Mouse (Mus musculus) heart, adult 2 months (tissue): Measurements from ENCODE around the gene Eras. TPM values are rescaled to one million over a fixed set of nuclear protein-coding genes. Genes with fewer than 3 reads are reported as not detected.
A peak's percentile ranks its signal among the peaks of the same experiment; 100 is the strongest.

ENCODE experiments used
- DNase-seq, 2 experiments: peaks; one replicate each; pipeline ENCODE4 v3.0.0; 2021
- H3K27ac ChIP-seq: fragments of 200-600 bp; 2 replicates; pipeline ENCODE4 v1.8.1; 2022
- H3K27me3 ChIP-seq: fragments of 200-500 bp; 2 replicates; pipeline ENCODE4 v1.6.1; 2012; ENCODE audit warnings: mild to moderate bottlenecking, low read length, inconsistent platforms, mixed read lengths; ENCODE audit not compliant: control insufficient read depth, insufficient read depth
- H3K36me3 ChIP-seq: fragments of 200-500 bp; 2 replicates; pipeline ENCODE4 v1.6.1; 2012; ENCODE audit warnings: low read length, inconsistent platforms; ENCODE audit not compliant: control insufficient read depth, insufficient read depth
- H3K4me1 ChIP-seq: fragments of 200-500 bp; 2 replicates; pipeline ENCODE4 v1.6.1; 2011; ENCODE audit warnings: low read length; ENCODE audit not compliant: control insufficient read depth, insufficient read depth
- H3K4me3 ChIP-seq: fragments of 200-600 bp; 2 replicates; pipeline ENCODE4 v1.8.1; 2022
- H3K79me2 ChIP-seq: fragments of 200-500 bp; replicated peaks from 2 replicates; pipeline ENCODE4 v1.6.1; 2012; ENCODE audit warnings: mild to moderate bottlenecking, inconsistent platforms, low read length, moderate library complexity, mixed read lengths; ENCODE audit not compliant: control insufficient read depth, insufficient read depth
- H3K9ac ChIP-seq: fragments of 200-500 bp; 2 replicates; pipeline ENCODE4 v1.6.1; 2012; ENCODE audit warnings: low read depth, mild to moderate bottlenecking, control low read depth, inconsistent platforms, low read length, mixed read lengths
- CTCF ChIP-seq: fragments of 200-600 bp; IDR thresholded peaks from 2 replicates; pipeline ENCODE4 v1.8.1; 2022; ENCODE audit warnings: antibody characterized with exemption, mild to moderate bottlenecking, moderate library complexity
- EP300 ChIP-seq: fragments of 200-500 bp; IDR thresholded peaks from 2 replicates; pipeline ENCODE4 v1.6.1; 2011; ENCODE audit warnings: low read depth, low read length, control low read depth; ENCODE audit not compliant: insufficient read depth
- POLR2A ChIP-seq: fragments of 200-500 bp; IDR thresholded peaks from 2 replicates; pipeline ENCODE4 v1.6.1; 2011; ENCODE audit warnings: mild to moderate bottlenecking, low read depth, low read length, control low read depth; ENCODE audit not compliant: insufficient read depth
- WGBS: fragments of 180-500 bp; shearing (Covaris S2); methylation state at CpG from one replicate; pipeline ENCODE4 v1.1.7; 2018; 5-methylcytosine and 5-hydroxymethylcytosine counted together
- intact Hi-C: fragments of 180-260 bp; cut with DNase I; formaldehyde crosslinking; loops from one replicate; pipeline ENCODE4 v1.15.1; 2025
- polyA plus RNA-seq: library from polyadenylated mRNA; depleted of rRNA; stranded (reverse); fragments of >200 nt; gene quantifications from 2 replicates; pipeline ENCODE4 v1.2.3, GENCODE M21; 2012; rRNA removed
- total RNA-seq, 2 experiments: library from RNA; stranded (reverse); gene quantifications; 2 replicates each; pipeline ENCODE4 v1.2.3; 2021

Gene Eras
- total and polyA plus RNA-seq, 3 experiments: not detected

DNA sequence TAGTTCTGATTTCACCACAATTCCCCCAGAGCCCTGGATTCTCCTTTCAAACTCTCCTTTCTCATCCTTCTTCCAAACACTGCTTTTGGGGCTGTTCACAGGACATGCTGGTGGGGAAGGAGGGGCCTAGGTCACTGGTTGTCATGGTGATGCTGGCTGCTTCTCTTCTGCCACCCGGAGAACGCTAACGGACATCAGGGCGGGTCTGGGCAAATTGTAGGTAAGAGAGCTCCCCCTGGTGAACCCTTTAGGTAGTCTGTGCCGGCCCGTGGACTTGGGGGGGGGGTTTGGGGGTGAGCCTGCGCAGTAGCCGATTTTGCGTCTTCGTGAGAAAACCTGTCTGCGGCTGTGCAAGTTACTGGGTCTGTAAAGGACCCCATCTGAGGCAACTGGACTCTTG lies 48.6 kb downstream of the Eras start:
- no peak overlapping the region for H3K9ac ChIP-seq
- peak; percentile 55 to 58 for DNase-seq
- H3K27me3 ChIP-seq: no peaks in the 10 kb centered on the region
- H3K4me1 ChIP-seq: no peaks in the 10 kb centered on the region
- H3K27ac ChIP-seq: no peak overlapping the region
- H3K36me3 ChIP-seq: no peaks in the 10 kb centered on the region
- intact Hi-C loops: loop anchor here (5.0 kb wide), 1 partner anchor 33 kb away; no protein-coding TSS in a partner anchor
- H3K79me2 ChIP-seq: no peaks in the 10 kb centered on the region
- WGBS: 12% methylated on average over 11 of the region's 11 CpGs
- no peak overlapping the region for H3K4me3 ChIP-seq
- peak; percentile 63 for TF ChIP-seq CTCF
- TF ChIP-seq POLR2A: no peak

DNA sequence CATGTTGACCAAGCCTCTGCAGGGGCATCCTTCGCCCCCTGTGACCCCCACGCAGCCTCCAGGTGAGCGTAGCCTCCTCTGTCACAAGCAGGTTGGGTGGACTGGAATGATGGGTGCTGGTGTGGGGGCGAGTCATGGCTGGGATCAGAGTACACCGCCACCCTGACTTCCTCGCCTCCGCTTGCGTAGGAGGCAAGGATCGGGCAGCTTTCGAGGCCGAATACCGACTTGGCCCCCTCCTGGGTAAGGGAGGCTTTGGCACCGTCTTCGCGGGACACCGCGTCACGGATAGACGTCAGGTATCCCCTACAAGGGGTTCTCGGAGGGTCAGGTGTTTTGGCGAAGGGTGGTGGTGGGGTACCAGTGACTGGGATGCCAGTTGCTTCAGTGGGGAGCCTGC lies 49.9 kb downstream of the Eras start:
- peak overlapping the region; percentile 5; the same call in 1 of the 2 replicates for H3K27ac ChIP-seq
- no peaks in the 10 kb centered on the region for H3K36me3 ChIP-seq
- 18% methylated on average over 21 of the region's 21 CpGs for WGBS
- no peaks in the 10 kb centered on the region for H3K79me2 ChIP-seq
- peak in 1 of 2 experiments; percentile 37 for DNase-seq
- H3K27me3 ChIP-seq: no peaks in the 10 kb centered on the region
- peak overlapping the region; percentile 57 for H3K9ac ChIP-seq
- no peaks in the 10 kb centered on the region for H3K4me1 ChIP-seq
- peak overlapping the region; percentile 54 for H3K4me3 ChIP-seq
- no peak for TF ChIP-seq CTCF
- TF ChIP-seq EP300: no peak
- no peak for TF ChIP-seq POLR2A
- intact Hi-C loops: no loop called here

DNA sequence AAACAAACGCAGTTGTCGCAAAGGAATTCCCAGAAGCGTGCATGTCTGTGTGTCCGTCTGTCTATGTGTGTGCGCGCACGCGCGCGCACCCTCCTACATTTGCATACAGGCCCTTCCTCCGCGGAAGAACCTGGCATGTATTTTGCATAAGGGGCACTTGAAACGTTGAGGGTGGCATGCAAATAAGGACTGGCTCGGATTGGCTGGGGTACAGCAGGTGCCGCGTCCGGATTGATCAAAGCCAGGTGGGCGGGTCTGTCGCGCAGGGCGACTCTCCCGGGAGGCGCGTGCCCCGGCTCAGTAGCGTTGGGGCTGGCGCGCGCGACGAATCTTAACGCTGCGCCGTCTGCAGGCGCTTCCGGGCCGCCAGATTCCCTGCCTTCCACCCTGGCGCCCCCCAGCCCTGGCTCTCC lies 50.4 kb downstream of the Eras start, which contains the start of gene Pim2:
Pim2 (plus strand) TSS at position 256 of the 413 bp plus-strand sequence.
- TF ChIP-seq EP300 (0 out of 2 replicates have a peak, but pooled peaks have one; percentile 19), POLR2A (no peak), CTCF (0 out of 2 replicates have a peak, but pooled peaks have one; percentile 3)
- WGBS: 12% methylated on average over 35 of the region's 38 CpGs
- Histone ChIP-seq H3K36me3 (no peaks in the 10 kb centered on the region), H3K4me3 (peak within 1 kb of the TSS; percentile 54), H3K4me1 (no peaks in the 10 kb centered on the region), H3K27ac (peak within 1 kb of the TSS; percentile 5; the same call in 1 of the 2 replicates), H3K27me3 (no peaks in the 10 kb centered on the region), H3K9ac (peak within 1 kb of the TSS; percentile 57), H3K79me2 (no peaks in the 10 kb centered on the region)
- peak; percentile 70 to 85 for DNase-seq
- intact Hi-C loops: no loop called here

Other genes with a start within 250 kb of the Eras start
- 10 to 100 TPM; 23.1 to 32.5 TPM for gene Magix, start 247.4 kb downstream of the Eras start, total RNA-seq
- 37.5 and 44.5 TPM in 2 replicates for gene Magix, start 247.4 kb downstream of the Eras start, polyA plus RNA-seq
- 10 to 100 TPM; 18.0 to 19.3 TPM for gene Gpkow, start 231.5 kb downstream of the Eras start, total RNA-seq
- gene Gpkow, start 231.5 kb downstream of the Eras start, polyA plus RNA-seq: 7.1 and 11.4 TPM in 2 replicates
- 10 to 100 TPM; 41.3 to 42.5 TPM for gene Wdr45, start 214.3 kb downstream of the Eras start, total RNA-seq
- gene Wdr45, start 214.3 kb downstream of the Eras start, polyA plus RNA-seq: 48.3 and 57.9 TPM in 2 replicates
- under 1 TPM in 1 of 2 experiments, not detected in 1; 0.94 TPM for gene Gm45208, start 206.4 kb downstream of the Eras start, total RNA-seq
- gene Gm45208, start 206.4 kb downstream of the Eras start, polyA plus RNA-seq: 0.21 TPM in 1 of 2 replicates, not detected in the other
- gene Praf2, start 200.2 kb downstream of the Eras start, total RNA-seq: 1 to 10 TPM; 6.1 to 6.7 TPM
- 15.8 and 19.5 TPM in 2 replicates for gene Praf2, start 200.2 kb downstream of the Eras start, polyA plus RNA-seq
- gene Ccdc120, start 177.7 kb downstream of the Eras start, total RNA-seq: 1 to 10 TPM in 1 of 2 experiments, under 1 TPM in 1; 0.32 to 1.1 TPM
- 1.1 and 2.8 TPM in 2 replicates for gene Ccdc120, start 177.7 kb downstream of the Eras start, polyA plus RNA-seq
- 10 to 100 TPM; 13.0 to 15.4 TPM for gene Tfe3, start 166.0 kb downstream of the Eras start, total RNA-seq
- gene Tfe3, start 166.0 kb downstream of the Eras start, polyA plus RNA-seq: 11.1 and 13.5 TPM in 2 replicates
- 10 to 100 TPM; 20.8 to 24.6 TPM for gene Gripap1, start 138.8 kb downstream of the Eras start, total RNA-seq
- gene Gripap1, start 138.8 kb downstream of the Eras start, polyA plus RNA-seq: 25.3 and 38.9 TPM in 2 replicates
- under 1 TPM; 0.21 to 0.27 TPM for gene Kcnd1, start 106.3 kb downstream of the Eras start, total RNA-seq
- 0.59 and 1.2 TPM in 2 replicates for gene Kcnd1, start 106.3 kb downstream of the Eras start, polyA plus RNA-seq
- 10 to 100 TPM; 20.3 to 24.5 TPM for gene Otud5, start 87.2 kb downstream of the Eras start, total RNA-seq
- gene Otud5, start 87.2 kb downstream of the Eras start, polyA plus RNA-seq: 16.6 and 19.1 TPM in 2 replicates
- gene Pim2, start 50.3 kb downstream of the Eras start, total RNA-seq: 1 to 10 TPM; 2.6 to 4.0 TPM
- gene Pim2, start 50.3 kb downstream of the Eras start, polyA plus RNA-seq: 4.7 and 5.7 TPM in 2 replicates
- gene Slc35a2, start 44.6 kb downstream of the Eras start, total RNA-seq: 10 to 100 TPM; 14.8 to 15.0 TPM
- 25.2 and 31.9 TPM in 2 replicates for gene Slc35a2, start 44.6 kb downstream of the Eras start, polyA plus RNA-seq
- 10 to 100 TPM; 20.4 to 25.1 TPM for gene Pqbp1, start 29.3 kb downstream of the Eras start, total RNA-seq
- gene Pqbp1, start 29.3 kb downstream of the Eras start, polyA plus RNA-seq: 30.7 and 42.6 TPM in 2 replicates
- 10 to 100 TPM; 43.4 to 45.0 TPM for gene Timm17b, start 29.2 kb downstream of the Eras start, total RNA-seq
- 40.2 and 45.1 TPM in 2 replicates for gene Timm17b, start 29.2 kb downstream of the Eras start, polyA plus RNA-seq
- not detected for gene Gm10491, start 20.8 kb downstream of the Eras start, total RNA-seq
- not detected in 2 replicates for gene Gm10491, start 20.8 kb downstream of the Eras start, polyA plus RNA-seq
- gene Gm10490, start 19.1 kb downstream of the Eras start, total RNA-seq: not detected
- not detected in 2 replicates for gene Gm10490, start 19.1 kb downstream of the Eras start, polyA plus RNA-seq
- gene Pcsk1n, start 8.8 kb downstream of the Eras start, total RNA-seq: under 1 TPM in 1 of 2 experiments, not detected in 1; 0.16 TPM
- gene Pcsk1n, start 8.8 kb downstream of the Eras start, polyA plus RNA-seq: 0.18 and 0.25 TPM in 2 replicates
- gene Hdac6, start 19.3 kb upstream of the Eras start, total RNA-seq: 1 to 10 TPM; 7.9 to 9.6 TPM
- 14.8 and 19.8 TPM in 2 replicates for gene Hdac6, start 19.3 kb upstream of the Eras start, polyA plus RNA-seq
- under 1 TPM; 0.23 to 0.27 TPM for gene Gata1, start 49.5 kb upstream of the Eras start, total RNA-seq
- 0.26 and 0.43 TPM in 2 replicates for gene Gata1, start 49.5 kb upstream of the Eras start, polyA plus RNA-seq
- gene Glod5, start 89.9 kb upstream of the Eras start, total RNA-seq: not detected
- gene Glod5, start 89.9 kb upstream of the Eras start, polyA plus RNA-seq: not detected in 2 replicates
- 1 to 10 TPM; 3.6 to 3.9 TPM for gene Suv39h1, start 146.2 kb upstream of the Eras start, total RNA-seq
- 4.6 and 6.1 TPM in 2 replicates for gene Suv39h1, start 146.2 kb upstream of the Eras start, polyA plus RNA-seq
- gene Was, start 161.9 kb upstream of the Eras start, total RNA-seq: 1 to 10 TPM; 1.7 to 2.6 TPM
- gene Was, start 161.9 kb upstream of the Eras start, polyA plus RNA-seq: 1.9 and 2.2 TPM in 2 replicates
- gene Wdr13, start 204.3 kb upstream of the Eras start, total RNA-seq: 10 to 100 TPM; 35.1 to 39.6 TPM
- gene Wdr13, start 204.3 kb upstream of the Eras start, polyA plus RNA-seq: 56.0 and 60.2 TPM in 2 replicates
- gene Rbm3, start 217.3 kb upstream of the Eras start, total RNA-seq: 10 to 100 TPM; 38.1 to 78.9 TPM
- gene Rbm3, start 217.3 kb upstream of the Eras start, polyA plus RNA-seq: 44.1 and 55.3 TPM in 2 replicates
- 1 to 10 TPM; 3.7 to 4.3 TPM for gene Tbc1d25, start 247.6 kb upstream of the Eras start, total RNA-seq
- 8.7 and 8.9 TPM in 2 replicates for gene Tbc1d25, start 247.6 kb upstream of the Eras start, polyA plus RNA-seq